Mouse (Mus musculus): ENCODE results near the gene Ube2l6. TPM values are rescaled to one million over a fixed set of nuclear protein-coding genes. Genes with fewer than 3 reads are reported as not detected.

Ube2l6 gene
- polyA plus RNA-seq (2012; rRNA removed; ENCODE audit: low replicate concordance): 43.8 and 67.0 TPM in 2 replicates

DNA sequence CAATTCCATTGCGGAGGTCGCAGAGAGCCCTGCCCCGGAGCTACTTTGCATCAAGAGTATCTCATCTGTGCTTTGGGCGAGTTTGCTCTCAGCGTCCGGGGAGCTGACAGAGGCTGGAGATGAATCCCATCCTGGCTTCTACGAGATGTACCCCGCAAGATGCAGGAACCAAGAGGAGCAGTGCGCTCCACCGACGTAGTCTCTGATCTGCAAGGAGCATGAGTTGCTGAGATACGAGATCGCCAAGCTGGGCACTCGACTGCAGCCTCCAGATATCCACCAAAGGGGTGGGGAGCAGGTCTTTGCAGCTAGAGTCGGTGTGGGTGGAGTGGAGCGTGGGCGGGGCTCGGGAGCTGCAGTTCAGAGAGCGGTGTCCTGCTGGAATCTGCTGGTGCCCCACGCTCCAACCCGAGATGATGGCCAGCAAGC is at the start of gene Ube2l6:
Gene Ube2l6 (plus strand): TSS at position 336 of the 429 bp plus-strand sequence.

DNA sequence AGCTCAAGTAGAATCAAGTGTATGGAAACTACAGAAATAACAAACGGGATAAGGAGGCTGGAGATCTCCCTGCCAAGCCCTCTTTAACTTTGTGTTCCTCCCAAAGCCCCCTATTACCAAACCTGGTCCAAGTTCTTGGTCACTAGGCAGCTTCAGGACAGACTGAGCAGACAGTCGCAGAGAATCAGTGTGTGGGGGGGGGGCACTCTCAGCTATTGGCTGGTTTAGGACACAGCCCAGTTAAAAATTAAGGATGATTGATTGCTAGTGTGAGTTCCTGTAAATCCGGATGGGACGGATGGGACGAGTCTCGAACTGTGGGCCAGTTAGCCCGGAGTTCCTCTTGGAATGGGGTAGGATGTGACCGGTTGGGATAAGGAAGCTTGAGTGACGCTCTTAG is 23.4 kb upstream of the Ube2l6 start, which contains the start of gene Serping1:
Gene Serping1 (minus strand): TSS at position 204 of the 400 bp plus-strand sequence.

DNA sequence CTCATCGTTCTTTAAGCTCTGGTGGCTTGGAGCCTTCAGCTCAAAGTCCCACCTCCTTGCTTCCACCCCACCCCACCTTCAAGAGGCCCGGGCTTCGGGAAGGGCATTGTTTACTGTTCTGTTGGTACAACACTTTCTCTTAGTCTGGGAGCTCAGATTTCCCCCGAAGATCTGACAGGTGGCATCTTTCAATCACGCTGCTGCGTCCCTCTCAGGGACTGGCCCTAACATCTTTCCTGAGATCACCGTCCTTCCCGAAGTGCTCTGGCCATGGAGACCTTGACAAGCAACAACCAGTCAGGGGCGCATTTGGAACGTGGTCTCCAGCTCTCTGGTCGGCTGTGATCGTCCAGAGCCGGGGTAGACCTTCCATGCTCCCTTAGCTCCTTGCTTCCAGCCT is 23.9 kb downstream of the Ube2l6 start, which contains the start of gene Smtnl1:
Gene Smtnl1 (minus strand): TSS at position 101 of the 400 bp plus-strand sequence.

GRCm38 (mm10) chr2:84826488-84827282 is 28.1 kb downstream of the Ube2l6 start, which contains the start of gene Timm10:
Timm10 (plus strand) TSS chr2:84826997.

GRCm38 (mm10) chr2:84838593-84838949 is 39.9 kb downstream of the Ube2l6 start, which contains the start of gene Slc43a1:
Slc43a1 (plus strand) TSS chr2:84838850.

Other genes with a start within 250 kb of the Ube2l6 start
- 48.1 and 70.2 TPM in 2 replicates for gene Ctnnd1, start 148.1 kb upstream of the Ube2l6 start, polyA plus RNA-seq (2012; rRNA removed; ENCODE audit: low replicate concordance)
- not detected in 2 replicates for gene Btbd18, start 139.7 kb upstream of the Ube2l6 start, polyA plus RNA-seq (2012; rRNA removed; ENCODE audit: low replicate concordance)
- gene Selenoh, start 128.1 kb upstream of the Ube2l6 start, polyA plus RNA-seq (2012; rRNA removed; ENCODE audit: low replicate concordance): 32.7 and 68.5 TPM in 2 replicates
- not detected in 2 replicates for gene Gm28635, start 120.8 kb upstream of the Ube2l6 start, polyA plus RNA-seq (2012; rRNA removed; ENCODE audit: low replicate concordance)
- 9.4 and 10.1 TPM in 2 replicates for gene Med19, start 120.4 kb upstream of the Ube2l6 start, polyA plus RNA-seq (2012; rRNA removed; ENCODE audit: low replicate concordance)
- 98.4 and 120 TPM in 2 replicates for gene Tmx2, start 119.7 kb upstream of the Ube2l6 start, polyA plus RNA-seq (2012; rRNA removed; ENCODE audit: low replicate concordance)
- gene Zdhhc5, start 83.6 kb upstream of the Ube2l6 start, polyA plus RNA-seq (2012; rRNA removed; ENCODE audit: low replicate concordance): 45.2 and 59.9 TPM in 2 replicates
- 8.0 and 15.5 TPM in 2 replicates for gene Clp1, start 71.5 kb upstream of the Ube2l6 start, polyA plus RNA-seq (2012; rRNA removed; ENCODE audit: low replicate concordance)
- 5.2 and 20.0 TPM in 2 replicates for gene Ypel4, start 64.8 kb upstream of the Ube2l6 start, polyA plus RNA-seq (2012; rRNA removed; ENCODE audit: low replicate concordance)
- gene Gm19426, start 55.2 kb upstream of the Ube2l6 start, polyA plus RNA-seq (2012; rRNA removed; ENCODE audit: low replicate concordance): 2.5 and 6.6 TPM in 2 replicates
- 771 and 792 TPM in 2 replicates for gene Serping1, start 23.4 kb upstream of the Ube2l6 start, polyA plus RNA-seq (2012; rRNA removed; ENCODE audit: low replicate concordance)
- gene Smtnl1, start 23.8 kb downstream of the Ube2l6 start, polyA plus RNA-seq (2012; rRNA removed; ENCODE audit: low replicate concordance): not detected in 2 replicates
- 62.2 and 63.0 TPM in 2 replicates for gene Timm10, start 28.2 kb downstream of the Ube2l6 start, polyA plus RNA-seq (2012; rRNA removed; ENCODE audit: low replicate concordance)
- gene Slc43a1, start 40.0 kb downstream of the Ube2l6 start, polyA plus RNA-seq (2012; rRNA removed; ENCODE audit: low replicate concordance): 39.0 and 41.0 TPM in 2 replicates
- gene Rtn4rl2, start 87.9 kb downstream of the Ube2l6 start, polyA plus RNA-seq (2012; rRNA removed; ENCODE audit: low replicate concordance): 9.8 and 12.4 TPM in 2 replicates
- 75.7 and 219 TPM in 2 replicates for gene Slc43a3, start 137.8 kb downstream of the Ube2l6 start, polyA plus RNA-seq (2012; rRNA removed; ENCODE audit: low replicate concordance)
- 0.60 and 1.3 TPM in 2 replicates for gene Prg2, start 181.6 kb downstream of the Ube2l6 start, polyA plus RNA-seq (2012; rRNA removed; ENCODE audit: low replicate concordance)
- not detected in 2 replicates for gene Prg3, start 189.4 kb downstream of the Ube2l6 start, polyA plus RNA-seq (2012; rRNA removed; ENCODE audit: low replicate concordance)
- 78.5 and 192 TPM in 2 replicates for gene Ssrp1, start 238.4 kb downstream of the Ube2l6 start, polyA plus RNA-seq (2012; rRNA removed; ENCODE audit: low replicate concordance)
- 0.64 and 1.4 TPM in 2 replicates for gene P2rx3, start 238.6 kb downstream of the Ube2l6 start, polyA plus RNA-seq (2012; rRNA removed; ENCODE audit: low replicate concordance)
- gene Tnks1bp1, start 249.2 kb downstream of the Ube2l6 start, polyA plus RNA-seq (2012; rRNA removed; ENCODE audit: low replicate concordance): 151 and 196 TPM in 2 replicates